Mouse (Mus musculus): Measurements from ENCODE around the gene Nfia. TPM values are rescaled to one million over a fixed set of nuclear protein-coding genes. Genes with fewer than 3 reads are reported as not detected.

Gene Nfia
- polyA plus RNA-seq, 1 experiment from 2014 or later, result 27.6 TPM

DNA sequence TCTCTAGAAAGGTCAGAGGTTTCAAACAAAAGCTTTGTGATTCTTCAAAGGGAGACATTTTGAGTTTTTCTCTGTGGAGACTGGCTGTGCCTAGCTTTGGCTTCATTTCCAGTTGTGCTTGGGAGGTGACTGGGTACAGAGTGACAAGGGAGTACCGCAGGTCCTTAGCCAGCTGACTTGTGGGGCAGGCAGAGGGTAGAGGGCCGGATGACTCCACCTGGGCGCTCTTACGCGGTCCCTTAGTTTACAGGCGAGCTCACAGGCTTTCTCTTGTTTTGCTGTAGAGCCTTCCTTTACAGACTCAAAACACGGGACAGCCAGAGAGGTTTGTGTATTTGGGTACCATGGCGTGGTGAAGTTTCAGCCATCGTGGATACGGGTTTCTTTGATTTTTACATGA is 21.4 kb downstream of the Nfia start:
- Histone ChIP-seq H3K36me3 (ENCODE audit: control insufficient read depth, insufficient read depth, low read length) (peaks cover 2% of the 10 kb centered on the region; the same call in 1 of the 2 replicates), H3K4me2 (ENCODE audit: low read depth, severe bottlenecking) (no peak overlapping the region), H3K9me3 (ENCODE audit: control insufficient read depth, low read length) (no peaks in the 10 kb centered on the region), H3K27me3 (ENCODE audit: control insufficient read depth, insufficient read depth, low read length) (no peaks in the 10 kb centered on the region), H3K4me3 (ENCODE audit: low read depth, low read length) (no peak overlapping the region), H3K27ac (replicated peaks; ENCODE audit: low read depth, low read length) (no peak overlapping the region), H3K9ac (ENCODE audit: low read length) (no peak overlapping the region), H3K4me1 (ENCODE audit: control insufficient read depth, insufficient read depth, low read length) (no peaks in the 10 kb centered on the region)
- ATAC-seq (ENCODE audit: insufficient number of reproducible peaks, low FRiP score, low TSS enrichment, low read depth), result no peak
- WGBS, result 86% methylated on average over 10 of the region's 10 CpGs
- DNase-seq (ENCODE audit: low spot score), result no peak

- Histone ChIP-seq H3K9ac (ENCODE audit: low read length) (no peak overlapping the region), H3K36me3 (ENCODE audit: control insufficient read depth, insufficient read depth, low read length) (no peaks in the 10 kb centered on the region; the same call in 1 of the 2 replicates), H3K4me3 (ENCODE audit: low read depth, low read length) (no peak overlapping the region), H3K27ac (replicated peaks; ENCODE audit: low read depth, low read length) (no peak overlapping the region), H3K4me2 (ENCODE audit: low read depth, severe bottlenecking) (no peak overlapping the region), H3K4me1 (ENCODE audit: control insufficient read depth, insufficient read depth, low read length) (no peaks in the 10 kb centered on the region), H3K9me3 (ENCODE audit: control insufficient read depth, low read length) (no peaks in the 10 kb centered on the region), H3K27me3 (ENCODE audit: control insufficient read depth, insufficient read depth, low read length) (no peaks in the 10 kb centered on the region)
- no peak for ATAC-seq (ENCODE audit: insufficient number of reproducible peaks, low FRiP score, low TSS enrichment, low read depth)
- no peak for DNase-seq (ENCODE audit: low spot score)
- WGBS, result 94% methylated on average over 4 of the region's 4 CpGs
These were observed 22.3 kb downstream of the Nfia start for GRCm38 (mm10) chr4:97794865-97795264.

- H3K4me3 ChIP-seq (ENCODE audit: low read depth, low read length), result no peak overlapping the region
- no peak overlapping the region for H3K9ac ChIP-seq (ENCODE audit: low read length)
- no peaks in the 10 kb centered on the region for H3K27me3 ChIP-seq (ENCODE audit: control insufficient read depth, insufficient read depth, low read length)
- ATAC-seq (ENCODE audit: insufficient number of reproducible peaks, low FRiP score, low TSS enrichment, low read depth), result no peak
- H3K4me2 ChIP-seq (ENCODE audit: low read depth, severe bottlenecking), result no peak overlapping the region
- no peak overlapping the region for H3K27ac ChIP-seq (replicated peaks; ENCODE audit: low read depth, low read length)
- H3K36me3 ChIP-seq (ENCODE audit: control insufficient read depth, insufficient read depth, low read length), result no peaks in the 10 kb centered on the region; the same call in 1 of the 2 replicates
- H3K4me1 ChIP-seq (ENCODE audit: control insufficient read depth, insufficient read depth, low read length), result no peaks in the 10 kb centered on the region
- 82% methylated on average over 5 of the region's 5 CpGs for WGBS
- DNase-seq (ENCODE audit: low spot score), result no peak
- no peaks in the 10 kb centered on the region for H3K9me3 ChIP-seq (ENCODE audit: control insufficient read depth, low read length)
These were observed 23.4 kb downstream of the Nfia start for GRCm38 (mm10) chr4:97795957-97796356.

GRCm38 (mm10) chr4:97796505-97796904 is 24.0 kb downstream of the Nfia start:
- Histone ChIP-seq H3K27me3 (ENCODE audit: control insufficient read depth, insufficient read depth, low read length) (no peaks in the 10 kb centered on the region), H3K27ac (replicated peaks; ENCODE audit: low read depth, low read length) (no peak overlapping the region), H3K36me3 (ENCODE audit: control insufficient read depth, insufficient read depth, low read length) (no peaks in the 10 kb centered on the region; the same call in 1 of the 2 replicates), H3K4me3 (ENCODE audit: low read depth, low read length) (no peak overlapping the region), H3K4me1 (ENCODE audit: control insufficient read depth, insufficient read depth, low read length) (no peaks in the 10 kb centered on the region), H3K9ac (ENCODE audit: low read length) (no peak overlapping the region), H3K9me3 (ENCODE audit: control insufficient read depth, low read length) (no peaks in the 10 kb centered on the region), H3K4me2 (ENCODE audit: low read depth, severe bottlenecking) (no peak overlapping the region)
- no peak for DNase-seq (ENCODE audit: low spot score)
- ATAC-seq (ENCODE audit: insufficient number of reproducible peaks, low FRiP score, low TSS enrichment, low read depth), result no peak
- 84% methylated on average over 10 of the region's 10 CpGs for WGBS

- H3K4me2 ChIP-seq (ENCODE audit: low read depth, severe bottlenecking), result no peak overlapping the region
- no peak overlapping the region for H3K9ac ChIP-seq (ENCODE audit: low read length)
- DNase-seq (ENCODE audit: low spot score), result no peak
- WGBS, result 72% methylated on average over 3 of the region's 3 CpGs
- ATAC-seq (ENCODE audit: insufficient number of reproducible peaks, low FRiP score, low TSS enrichment, low read depth), result no peak
- no peak overlapping the region for H3K4me3 ChIP-seq (ENCODE audit: low read depth, low read length)
- H3K36me3 ChIP-seq (ENCODE audit: control insufficient read depth, insufficient read depth, low read length), result 0 out of 2 replicates have a peak, but pooled peaks cover 2% of the 10 kb centered on the region
- no peaks in the 10 kb centered on the region for H3K9me3 ChIP-seq (ENCODE audit: control insufficient read depth, low read length)
- no peaks in the 10 kb centered on the region for H3K27me3 ChIP-seq (ENCODE audit: control insufficient read depth, insufficient read depth, low read length)
- H3K4me1 ChIP-seq (ENCODE audit: control insufficient read depth, insufficient read depth, low read length), result no peaks in the 10 kb centered on the region
- H3K27ac ChIP-seq (replicated peaks; ENCODE audit: low read depth, low read length), result no peak overlapping the region
These were observed 31.3 kb downstream of the Nfia start for GRCm38 (mm10) chr4:97803791-97804190.

- Histone ChIP-seq H3K4me3 (ENCODE audit: low read depth, low read length) (no peak overlapping the region), H3K4me2 (ENCODE audit: low read depth, severe bottlenecking) (no peak overlapping the region), H3K27me3 (ENCODE audit: control insufficient read depth, insufficient read depth, low read length) (no peaks in the 10 kb centered on the region), H3K9me3 (ENCODE audit: control insufficient read depth, low read length) (no peaks in the 10 kb centered on the region), H3K36me3 (ENCODE audit: control insufficient read depth, insufficient read depth, low read length) (0 out of 2 replicates have a peak, but pooled peaks cover 2% of the 10 kb centered on the region), H3K9ac (ENCODE audit: low read length) (no peak overlapping the region), H3K27ac (replicated peaks; ENCODE audit: low read depth, low read length) (no peak overlapping the region), H3K4me1 (ENCODE audit: control insufficient read depth, insufficient read depth, low read length) (no peaks in the 10 kb centered on the region)
- ATAC-seq (ENCODE audit: insufficient number of reproducible peaks, low FRiP score, low TSS enrichment, low read depth), result no peak
- 54% methylated on average over 5 of the region's 5 CpGs for WGBS
- DNase-seq (ENCODE audit: low spot score), result no peak
These were observed 32.1 kb downstream of the Nfia start for GRCm38 (mm10) chr4:97804638-97805037.

DNA sequence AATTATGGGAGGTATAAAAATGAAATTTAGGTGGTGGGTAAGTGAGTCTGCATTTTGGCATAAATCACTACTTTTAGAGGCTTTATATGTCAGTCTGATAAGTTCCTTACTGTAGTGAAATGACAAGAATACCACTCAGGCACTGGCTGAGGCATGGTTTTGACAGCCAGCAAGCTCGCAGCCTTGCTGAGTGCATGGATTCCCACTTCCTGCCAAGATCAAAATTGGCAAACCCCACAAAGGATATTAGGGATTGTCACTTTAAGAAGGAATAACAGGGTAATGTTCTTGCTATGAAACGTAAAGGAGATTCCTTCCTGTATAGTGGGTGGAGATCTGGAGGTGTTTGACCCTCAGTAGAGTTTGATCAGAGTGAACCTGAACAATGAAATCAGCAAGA is 32.7 kb downstream of the Nfia start:
- H3K4me3 ChIP-seq (ENCODE audit: low read depth, low read length), result no peak overlapping the region
- 73% methylated on average over 2 of the region's 2 CpGs for WGBS
- H3K36me3 ChIP-seq (ENCODE audit: control insufficient read depth, insufficient read depth, low read length), result 0 out of 2 replicates have a peak, but pooled peaks cover 2% of the 10 kb centered on the region
- H3K4me1 ChIP-seq (ENCODE audit: control insufficient read depth, insufficient read depth, low read length), result no peaks in the 10 kb centered on the region
- no peak overlapping the region for H3K9ac ChIP-seq (ENCODE audit: low read length)
- no peaks in the 10 kb centered on the region for H3K27me3 ChIP-seq (ENCODE audit: control insufficient read depth, insufficient read depth, low read length)
- ATAC-seq (ENCODE audit: insufficient number of reproducible peaks, low FRiP score, low TSS enrichment, low read depth) (no peak), DNase-seq (ENCODE audit: low spot score) (no peak)
- no peak overlapping the region for H3K27ac ChIP-seq (replicated peaks; ENCODE audit: low read depth, low read length)
- no peaks in the 10 kb centered on the region for H3K9me3 ChIP-seq (ENCODE audit: control insufficient read depth, low read length)
- H3K4me2 ChIP-seq (ENCODE audit: low read depth, severe bottlenecking), result no peak overlapping the region

DNA sequence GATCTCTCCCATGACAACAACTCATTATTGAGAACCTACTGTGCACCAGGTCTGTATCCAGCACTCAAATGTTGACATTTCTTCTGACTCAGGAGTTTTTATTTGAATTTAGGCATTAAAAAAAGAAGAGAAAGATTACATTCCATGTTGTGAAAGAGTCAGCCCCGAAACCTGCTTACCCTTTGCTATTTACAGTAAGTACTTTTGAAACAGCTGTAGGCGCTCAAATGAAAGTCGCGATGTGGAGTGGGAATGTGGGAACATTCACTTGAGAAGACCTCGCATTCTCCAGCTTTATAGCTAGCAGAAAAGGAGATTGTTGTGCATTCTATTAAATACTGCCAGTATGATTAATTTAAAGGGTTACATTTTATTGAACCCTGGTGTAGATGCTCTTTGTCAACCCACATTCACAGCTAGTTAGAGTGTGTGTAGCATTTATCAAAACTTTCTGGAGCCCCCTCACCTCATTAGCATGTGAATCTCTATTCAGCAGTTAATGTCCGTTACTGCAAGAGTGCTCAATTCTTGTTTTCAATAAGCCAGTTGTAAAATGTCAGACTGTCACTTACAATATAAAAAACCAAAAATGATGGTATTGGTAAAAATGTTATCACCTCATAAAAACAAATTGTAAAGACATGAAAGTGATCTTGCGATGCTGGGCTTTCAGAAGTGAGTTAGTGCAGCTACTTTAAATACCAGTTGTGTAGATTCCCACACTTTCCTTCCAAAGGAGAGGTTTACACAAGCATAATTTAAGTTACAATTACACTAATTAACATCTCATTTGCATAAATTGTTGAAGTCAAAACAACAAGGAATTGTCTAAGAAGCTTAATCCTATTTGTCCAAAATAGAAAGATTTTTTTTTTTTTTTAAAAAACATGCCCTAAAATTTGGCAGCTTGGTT is 33.6 kb downstream of the Nfia start:
- Histone ChIP-seq H3K9me3 (ENCODE audit: control insufficient read depth, low read length) (no peaks in the 10 kb centered on the region), H3K27ac (replicated peaks; ENCODE audit: low read depth, low read length) (no peak overlapping the region), H3K9ac (ENCODE audit: low read length) (no peak overlapping the region), H3K4me2 (ENCODE audit: low read depth, severe bottlenecking) (no peak overlapping the region), H3K4me1 (ENCODE audit: control insufficient read depth, insufficient read depth, low read length) (no peaks in the 10 kb centered on the region), H3K36me3 (ENCODE audit: control insufficient read depth, insufficient read depth, low read length) (0 out of 2 replicates have a peak, but pooled peaks cover 2% of the 10 kb centered on the region), H3K27me3 (ENCODE audit: control insufficient read depth, insufficient read depth, low read length) (no peaks in the 10 kb centered on the region), H3K4me3 (ENCODE audit: low read depth, low read length) (no peak overlapping the region)
- DNase-seq (ENCODE audit: low spot score) (no peak), ATAC-seq (ENCODE audit: insufficient number of reproducible peaks, low FRiP score, low TSS enrichment, low read depth) (no peak)
- WGBS, result 59% methylated on average over 7 of the region's 7 CpGs

Measured in limb, embryonic 11.5 days (tissue).